Mouse (Mus musculus): ENCODE data around the gene Phlda2. TPM values are rescaled to one million over a fixed set of nuclear protein-coding genes. Genes with fewer than 3 reads are reported as not detected.
A peak's percentile ranks its signal among the peaks of the same experiment; 100 is the strongest.
"Not testable (repeated sequence)": the region's sequence is repeated elsewhere in the genome, so short reads cannot be mapped to it uniquely, and the experiment has no call there.

The Phlda2 gene
- 5.4 and 6.2 TPM in 2 replicates for polyA plus RNA-seq (2015; fragmentation: Nextera tagmentation; extraction: Ambion mirVana)

- WGBS: 2% methylated on average over 51 of the region's 51 CpGs
- Histone ChIP-seq H3K9ac (ENCODE audit: low read length) (peak within 1 kb of the TSS; percentile 59), H3K27me3 (ENCODE audit: control insufficient read depth, insufficient read depth, low read depth, low read length) (peaks cover 34% of the 10 kb centered on the region), H3K9me3 (ENCODE audit: control insufficient read depth, low read length) (no peaks in the 10 kb centered on the region), H3K4me2 (ENCODE audit: low read depth, low read length) (peak within 1 kb of the TSS; percentile 91), H3K36me3 (ENCODE audit: control insufficient read depth, insufficient read depth, low read length) (no peaks in the 10 kb centered on the region), H3K4me3 (ENCODE audit: low read length) (peak within 1 kb of the TSS; percentile 53), H3K4me1 (replicated peaks; ENCODE audit: control insufficient read depth, insufficient read depth, low read length) (peaks cover 12% of the 10 kb centered on the region), H3K27ac (ENCODE audit: low read length) (peak within 1 kb of the TSS; percentile 56; the same call in 1 of the 2 replicates)
- peak; percentile 52; the same call in 1 of the 2 replicates for ATAC-seq (ENCODE audit: low read depth)
Measured at GRCm38 (mm10) chr7:143502418-143503200, at the start of gene Phlda2. Phlda2 (minus strand) TSS chr7:143503150.

- Histone ChIP-seq H3K27me3 (ENCODE audit: control insufficient read depth, insufficient read depth, low read depth, low read length) (no peaks in the 10 kb centered on the region), H3K36me3 (ENCODE audit: control insufficient read depth, insufficient read depth, low read length) (0 out of 2 replicates have a peak, but pooled peaks cover 3% of the 10 kb centered on the region), H3K4me1 (replicated peaks; ENCODE audit: control insufficient read depth, insufficient read depth, low read length) (peaks cover 17% of the 10 kb centered on the region), H3K9me3 (ENCODE audit: control insufficient read depth, low read length) (no peaks in the 10 kb centered on the region), H3K27ac (ENCODE audit: low read length) (peak overlapping the region; percentile 91), H3K9ac (ENCODE audit: low read length) (peak overlapping the region; percentile 75), H3K4me3 (ENCODE audit: low read length) (peak overlapping the region; percentile 98), H3K4me2 (ENCODE audit: low read depth, low read length) (peak overlapping the region; percentile 83)
- ATAC-seq (ENCODE audit: low read depth): no peak
- 13% methylated on average over 2 of the region's 2 CpGs for WGBS
Measured at GRCm38 (mm10) chr7:143549588-143550220, 46.8 kb upstream of the Phlda2 start.

GRCm38 (mm10) chr7:143548976-143549457 lies 46.1 kb upstream of the Phlda2 start, which contains the start of gene Nap1l4:
Nap1l4 (minus strand) TSS chr7:143549106.
- Histone ChIP-seq H3K4me3 (ENCODE audit: low read length) (peak within 1 kb of the TSS; percentile 98), H3K27me3 (ENCODE audit: control insufficient read depth, insufficient read depth, low read depth, low read length) (no peaks in the 10 kb centered on the region), H3K9ac (ENCODE audit: low read length) (peak within 1 kb of the TSS; percentile 91), H3K27ac (ENCODE audit: low read length) (peak within 1 kb of the TSS; percentile 92), H3K36me3 (ENCODE audit: control insufficient read depth, insufficient read depth, low read length) (peaks cover 3% of the 10 kb centered on the region; the same call in 1 of the 2 replicates), H3K9me3 (ENCODE audit: control insufficient read depth, low read length) (no peaks in the 10 kb centered on the region), H3K4me1 (replicated peaks; ENCODE audit: control insufficient read depth, insufficient read depth, low read length) (peaks cover 19% of the 10 kb centered on the region), H3K4me2 (ENCODE audit: low read depth, low read length) (peak within 1 kb of the TSS; percentile 83)
- WGBS: under 1% methylated on average over 43 of the region's 43 CpGs
- peak; percentile 99 for ATAC-seq (ENCODE audit: low read depth)

GRCm38 (mm10) chr7:143548231-143548961 lies 45.4 kb upstream of the Phlda2 start:
- Histone ChIP-seq H3K9me3 (ENCODE audit: control insufficient read depth, low read length) (no peaks in the 10 kb centered on the region), H3K36me3 (ENCODE audit: control insufficient read depth, insufficient read depth, low read length) (peaks cover 3% of the 10 kb centered on the region; the same call in 1 of the 2 replicates), H3K4me1 (replicated peaks; ENCODE audit: control insufficient read depth, insufficient read depth, low read length) (peaks cover 24% of the 10 kb centered on the region), H3K4me3 (ENCODE audit: low read length) (peak overlapping the region; percentile 98), H3K4me2 (ENCODE audit: low read depth, low read length) (peak overlapping the region; percentile 74), H3K27ac (ENCODE audit: low read length) (peak overlapping the region; percentile 92), H3K27me3 (ENCODE audit: control insufficient read depth, insufficient read depth, low read depth, low read length) (no peaks in the 10 kb centered on the region), H3K9ac (ENCODE audit: low read length) (peak overlapping the region; percentile 91)
- under 1% methylated on average over 62 of the region's 63 CpGs for WGBS
- peak; percentile 81 for ATAC-seq (ENCODE audit: low read depth)

GRCm38 (mm10) chr7:143546554-143546953 lies 43.6 kb upstream of the Phlda2 start:
- 23% methylated on average over 2 of the region's 2 CpGs for WGBS
- Histone ChIP-seq H3K9me3 (ENCODE audit: control insufficient read depth, low read length) (no peaks in the 10 kb centered on the region), H3K36me3 (ENCODE audit: control insufficient read depth, insufficient read depth, low read length) (peaks cover 3% of the 10 kb centered on the region; the same call in 1 of the 2 replicates), H3K4me1 (replicated peaks; ENCODE audit: control insufficient read depth, insufficient read depth, low read length) (peaks cover 35% of the 10 kb centered on the region), H3K9ac (ENCODE audit: low read length) (peak overlapping the region; percentile 21; the same call in 1 of the 2 replicates), H3K4me3 (ENCODE audit: low read length) (no peak overlapping the region), H3K27ac (ENCODE audit: low read length) (no peak overlapping the region), H3K4me2 (ENCODE audit: low read depth, low read length) (no peak overlapping the region), H3K27me3 (ENCODE audit: control insufficient read depth, insufficient read depth, low read depth, low read length) (no peaks in the 10 kb centered on the region)
- ATAC-seq (ENCODE audit: low read depth): no peak

- WGBS: 89% methylated on average over 2 of the region's 2 CpGs
- no peak overlapping the region for H3K4me2 ChIP-seq (ENCODE audit: low read depth, low read length)
- no peak overlapping the region for H3K4me3 ChIP-seq (ENCODE audit: low read length)
- H3K4me1 ChIP-seq (replicated peaks; ENCODE audit: control insufficient read depth, insufficient read depth, low read length): peaks cover 35% of the 10 kb centered on the region
- no peak overlapping the region for H3K9ac ChIP-seq (ENCODE audit: low read length)
- no peaks in the 10 kb centered on the region for H3K9me3 ChIP-seq (ENCODE audit: control insufficient read depth, low read length)
- peaks cover 3% of the 10 kb centered on the region; the same call in 1 of the 2 replicates for H3K36me3 ChIP-seq (ENCODE audit: control insufficient read depth, insufficient read depth, low read length)
- no peaks in the 10 kb centered on the region for H3K27me3 ChIP-seq (ENCODE audit: control insufficient read depth, insufficient read depth, low read depth, low read length)
- H3K27ac ChIP-seq (ENCODE audit: low read length): no peak overlapping the region
- no peak for ATAC-seq (ENCODE audit: low read depth)
Measured at GRCm38 (mm10) chr7:143544368-143544767, 41.4 kb upstream of the Phlda2 start.

- Histone ChIP-seq H3K9ac (ENCODE audit: low read length) (no peak overlapping the region), H3K4me2 (ENCODE audit: low read depth, low read length) (no peak overlapping the region), H3K4me3 (ENCODE audit: low read length) (no peak overlapping the region), H3K27ac (ENCODE audit: low read length) (no peak overlapping the region), H3K9me3 (ENCODE audit: control insufficient read depth, low read length) (no peaks in the 10 kb centered on the region), H3K36me3 (ENCODE audit: control insufficient read depth, insufficient read depth, low read length) (peaks cover 39% of the 10 kb centered on the region), H3K27me3 (ENCODE audit: control insufficient read depth, insufficient read depth, low read depth, low read length) (no peaks in the 10 kb centered on the region), H3K4me1 (replicated peaks; ENCODE audit: control insufficient read depth, insufficient read depth, low read length) (peaks cover 14% of the 10 kb centered on the region)
- ATAC-seq (ENCODE audit: low read depth): no peak
- WGBS: 35% methylated on average over 1 of the region's 1 CpGs
Measured at GRCm38 (mm10) chr7:143538671-143539070, 35.7 kb upstream of the Phlda2 start.

GRCm38 (mm10) chr7:143538229-143538628 lies 35.3 kb upstream of the Phlda2 start:
- not testable (repeated sequence) for H3K9ac ChIP-seq (ENCODE audit: low read length); H3K27ac ChIP-seq (ENCODE audit: low read length); H3K4me1 ChIP-seq (replicated peaks; ENCODE audit: control insufficient read depth, insufficient read depth, low read length); H3K27me3 ChIP-seq (ENCODE audit: control insufficient read depth, insufficient read depth, low read depth, low read length); ATAC-seq (ENCODE audit: low read depth); H3K4me2 ChIP-seq (ENCODE audit: low read depth, low read length); H3K9me3 ChIP-seq (ENCODE audit: control insufficient read depth, low read length); H3K4me3 ChIP-seq (ENCODE audit: low read length)
- H3K36me3 ChIP-seq (ENCODE audit: control insufficient read depth, insufficient read depth, low read length): peaks cover 42% of the 10 kb centered on the region
- WGBS: 76% methylated on average over 6 of the region's 6 CpGs

Data from lung, embryonic 16.5 days (tissue).